Mouse (Mus musculus): Measurements from ENCODE around the gene Olfr629.
A peak's percentile ranks its signal among the peaks of the same experiment; 100 is the strongest.
"Not testable (repeated sequence)": the region's sequence is repeated elsewhere in the genome, so short reads cannot be mapped to it uniquely, and the experiment has no call there.

The Olfr629 gene

DNA sequence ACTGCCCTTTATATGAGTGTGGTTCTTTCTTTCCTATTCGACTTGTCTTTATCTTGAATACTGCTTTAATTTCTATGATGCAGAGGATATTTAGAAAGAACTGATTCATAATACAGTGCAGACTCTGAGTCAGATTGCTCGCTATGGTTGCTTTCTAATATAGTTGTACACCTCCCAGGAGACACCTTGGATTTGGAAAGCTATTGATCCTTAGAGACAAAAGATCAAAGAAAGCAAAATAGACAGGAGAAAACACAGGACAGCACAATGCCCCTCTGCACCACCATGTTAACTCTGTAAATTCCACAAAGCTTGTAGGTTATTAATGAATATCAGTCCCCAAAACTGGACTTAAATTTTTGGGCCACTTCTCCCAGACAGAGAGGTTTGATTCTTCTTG, at the start of gene Olfr629:
Gene Olfr629, minus strand, starts transcription at position 101 of the 400 bp plus-strand sequence.
- DNase-seq = no peak

DNA sequence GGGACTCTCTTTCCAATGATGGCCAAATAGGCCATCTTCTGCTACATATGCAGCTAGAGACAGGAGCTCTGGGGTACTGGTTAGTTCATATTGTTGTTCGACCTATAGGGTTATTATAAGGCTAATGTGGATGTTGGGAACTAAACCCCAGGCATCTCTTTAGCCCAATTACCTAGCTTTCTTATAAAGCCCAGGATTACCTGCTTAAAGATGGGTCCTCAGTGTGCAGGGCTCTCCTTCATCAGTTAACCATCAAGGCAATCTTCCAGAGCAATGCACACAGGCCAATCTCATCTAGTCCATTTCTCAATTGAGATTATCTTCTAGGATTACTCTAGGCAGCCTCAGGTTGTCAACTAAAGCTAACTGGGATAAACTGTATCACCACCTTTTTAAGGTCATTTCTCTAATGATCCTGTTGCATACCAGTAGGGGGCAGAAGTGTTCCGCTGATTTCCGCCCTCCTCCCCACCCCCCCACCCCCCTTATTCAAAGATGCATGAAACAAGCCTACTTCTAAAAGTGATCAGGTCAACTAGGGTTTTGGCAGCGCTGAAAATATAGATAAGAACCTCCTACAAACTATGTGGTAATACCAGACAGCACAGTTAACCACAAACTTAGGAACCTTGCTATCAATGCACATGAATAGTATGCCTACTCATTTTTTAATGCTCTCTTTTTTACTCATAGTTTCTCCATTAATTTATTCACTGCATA, 48.1 kb upstream of the Olfr629 start:
- no peak for DNase-seq

DNA sequence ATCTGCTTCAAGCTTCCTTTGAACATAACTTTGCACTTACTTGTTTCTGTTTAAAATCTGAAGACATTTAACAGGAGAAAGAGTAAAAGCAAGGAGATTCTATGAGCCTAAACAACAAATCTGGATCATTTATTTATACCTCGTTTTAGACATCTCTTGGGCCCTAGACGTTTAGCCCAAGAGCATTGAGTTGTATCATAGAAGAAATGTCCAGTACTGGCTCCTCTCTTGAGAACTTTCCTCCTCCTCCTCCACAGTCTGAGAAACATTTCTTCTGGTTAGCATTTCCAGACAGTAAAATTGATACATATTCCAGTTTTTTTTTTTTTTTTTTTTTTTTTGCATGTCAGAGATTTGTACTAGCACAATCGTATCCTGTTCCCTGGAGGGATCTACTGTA, 47.0 kb upstream of the Olfr629 start, which contains the start of gene Olfr67:
Gene Olfr67, minus strand, starts transcription at position 101 of the 400 bp plus-strand sequence.
- no peak for DNase-seq

DNA sequence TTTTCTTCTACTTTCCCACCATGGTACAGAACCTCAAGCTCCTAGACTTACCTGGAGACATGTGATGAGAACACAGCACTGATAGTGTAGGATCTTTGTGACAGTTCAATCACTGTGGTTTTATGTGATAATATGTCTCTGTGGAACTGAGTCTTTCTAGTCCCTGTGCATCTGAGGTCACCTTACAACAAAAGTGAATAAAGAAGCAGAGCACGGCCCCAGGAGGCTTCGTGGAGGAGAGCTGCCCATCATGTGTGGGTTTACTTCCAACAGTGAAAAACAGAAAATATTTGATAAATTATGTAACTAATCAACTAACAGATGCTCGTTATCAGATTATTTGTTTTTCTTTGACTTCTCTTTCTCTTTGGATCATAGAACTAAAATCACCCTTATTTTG, 34.9 kb upstream of the Olfr629 start, which contains the start of gene Olfr68:
Gene Olfr68, minus strand, starts transcription at position 101 of the 400 bp plus-strand sequence.
- DNase-seq = no peak

GRCm38 (mm10) chr7:103777652-103778051, 32.9 kb upstream of the Olfr629 start:
- DNase-seq = not testable (repeated sequence)

DNA sequence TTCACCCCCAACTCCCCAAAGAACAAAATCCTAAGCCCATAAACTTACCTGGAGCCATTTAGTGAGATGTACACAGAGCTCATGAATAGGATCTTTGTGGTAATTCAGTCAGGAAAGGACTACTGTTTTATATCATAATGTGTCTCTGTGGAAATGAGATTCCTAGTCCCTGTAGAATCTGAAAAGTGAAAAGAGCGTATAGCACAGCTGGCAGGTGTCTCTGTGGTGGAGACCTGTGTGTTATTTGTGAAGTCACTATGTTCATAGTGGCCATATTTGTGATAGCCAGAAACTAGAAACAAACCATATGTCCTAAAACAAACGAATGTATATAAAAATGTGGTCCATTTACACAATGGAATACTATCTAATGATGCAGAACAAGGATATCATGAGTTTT, 26.8 kb upstream of the Olfr629 start, which contains the start of gene Olfr69:
Gene Olfr69, minus strand, starts transcription at position 101 of the 400 bp plus-strand sequence.
- no peak for DNase-seq

DNA sequence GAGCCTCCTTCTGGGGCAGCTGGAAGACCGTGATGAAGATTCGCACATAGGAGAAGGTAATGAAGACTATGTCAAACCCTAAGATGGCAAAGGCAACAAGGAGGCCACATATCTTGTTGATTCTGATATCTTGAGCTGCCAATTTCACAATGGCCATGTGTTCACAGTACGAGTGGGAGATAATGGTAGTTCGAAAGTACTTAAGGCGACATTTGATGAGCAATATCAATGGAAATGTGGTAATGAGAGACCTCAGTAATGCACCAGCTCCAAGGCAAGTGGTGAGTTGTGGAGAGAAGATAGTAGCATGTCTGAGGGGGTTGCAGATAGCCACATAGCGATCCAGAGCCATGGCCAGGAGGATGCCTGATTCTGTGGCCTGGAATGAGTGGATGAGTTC, 22.9 kb upstream of the Olfr629 start:
- not testable (repeated sequence) for DNase-seq

DNA sequence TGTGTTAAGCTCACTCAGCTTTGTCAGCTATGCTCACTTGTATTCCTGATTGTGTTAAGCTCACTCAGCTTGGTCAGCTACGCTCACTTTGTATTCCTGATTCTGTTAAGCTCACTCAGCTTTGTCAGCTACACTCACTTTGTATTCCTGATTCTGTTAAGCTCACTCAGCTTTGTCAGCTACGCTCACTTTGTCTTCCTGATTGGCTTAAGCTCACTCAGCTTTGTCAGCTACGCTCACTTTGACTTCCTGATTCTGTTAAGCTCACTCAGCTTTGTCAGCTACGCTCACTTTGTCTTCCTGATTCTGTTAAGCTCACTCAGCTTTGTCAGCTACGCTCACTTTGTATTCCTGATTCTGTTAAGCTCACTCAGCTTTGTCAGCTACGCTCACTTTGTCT, 17.5 kb upstream of the Olfr629 start:
- DNase-seq = not testable (repeated sequence)

- no peak for DNase-seq
Measured at GRCm38 (mm10) chr7:103757233-103757632, 12.5 kb upstream of the Olfr629 start, which contains the start of gene Olfr630. Gene Olfr630, minus strand, starts transcription at chr7:103757333.

- DNase-seq = no peak
Measured at GRCm38 (mm10) chr7:103730074-103730473, 14.7 kb downstream of the Olfr629 start, which contains the start of gene Olfr628. Gene Olfr628, plus strand, starts transcription at chr7:103730374.

- not testable (repeated sequence) for DNase-seq
Measured at GRCm38 (mm10) chr7:103716398-103716797, 28.3 kb downstream of the Olfr629 start.

DNA sequence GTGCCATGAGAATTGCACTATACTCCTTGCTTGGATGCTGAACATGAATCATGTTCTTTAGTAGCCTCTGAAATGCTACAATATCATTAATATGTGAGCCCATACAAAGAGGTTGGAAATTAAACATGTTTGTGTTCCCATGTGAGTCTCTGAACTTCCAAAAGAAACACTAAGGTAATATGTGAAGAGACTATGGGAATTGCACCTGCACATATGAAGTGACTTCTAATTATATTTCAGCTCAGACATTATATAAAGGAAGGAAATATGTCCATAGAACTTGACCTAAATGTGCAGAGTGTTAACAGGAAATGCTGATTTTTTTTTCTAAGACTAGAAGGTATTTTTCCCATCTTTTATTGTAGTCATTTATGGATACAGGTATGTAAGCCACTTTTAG, 30.4 kb downstream of the Olfr629 start, which contains the start of gene Olfr243:
Gene Olfr243, plus strand, starts transcription at position 301 of the 400 bp plus-strand sequence.
- DNase-seq = no peak

DNA sequence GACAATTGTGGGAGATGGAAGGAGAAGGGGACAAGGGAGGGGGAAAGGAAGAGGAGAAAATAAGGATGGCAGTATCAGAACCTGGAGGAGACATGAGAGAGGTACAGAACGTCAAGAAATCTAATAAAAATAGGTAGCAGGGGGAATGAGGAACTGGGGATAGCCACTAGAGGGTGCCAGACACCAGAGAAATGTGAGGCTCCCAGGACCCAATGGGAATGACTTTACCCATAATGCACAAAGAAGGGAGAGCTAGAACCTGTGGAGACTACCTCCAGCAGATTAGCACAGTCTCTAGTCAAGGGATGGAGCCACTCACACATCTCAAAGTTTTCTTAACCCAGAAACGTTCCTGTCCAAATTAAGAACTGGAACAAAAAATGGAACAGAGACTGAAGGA, 32.7 kb downstream of the Olfr629 start:
- DNase-seq = peak in 1 of 2 experiments; percentile 1

- no peak for DNase-seq
Measured at GRCm38 (mm10) chr7:103699469-103699868, 45.3 kb downstream of the Olfr629 start.
